Mouse (Mus musculus) skeletal muscle tissue, adult 2 months (tissue): ENCODE measurements around the gene Prkg1.
A peak's percentile ranks its signal among the peaks of the same experiment; 100 is the strongest.

Experiments
- DNase-seq: peaks from one replicate; pipeline ENCODE4 v3.0.0-alpha.2; 2012; ENCODE audit warnings: low read depth, low spot score

The Prkg1 gene

DNA sequence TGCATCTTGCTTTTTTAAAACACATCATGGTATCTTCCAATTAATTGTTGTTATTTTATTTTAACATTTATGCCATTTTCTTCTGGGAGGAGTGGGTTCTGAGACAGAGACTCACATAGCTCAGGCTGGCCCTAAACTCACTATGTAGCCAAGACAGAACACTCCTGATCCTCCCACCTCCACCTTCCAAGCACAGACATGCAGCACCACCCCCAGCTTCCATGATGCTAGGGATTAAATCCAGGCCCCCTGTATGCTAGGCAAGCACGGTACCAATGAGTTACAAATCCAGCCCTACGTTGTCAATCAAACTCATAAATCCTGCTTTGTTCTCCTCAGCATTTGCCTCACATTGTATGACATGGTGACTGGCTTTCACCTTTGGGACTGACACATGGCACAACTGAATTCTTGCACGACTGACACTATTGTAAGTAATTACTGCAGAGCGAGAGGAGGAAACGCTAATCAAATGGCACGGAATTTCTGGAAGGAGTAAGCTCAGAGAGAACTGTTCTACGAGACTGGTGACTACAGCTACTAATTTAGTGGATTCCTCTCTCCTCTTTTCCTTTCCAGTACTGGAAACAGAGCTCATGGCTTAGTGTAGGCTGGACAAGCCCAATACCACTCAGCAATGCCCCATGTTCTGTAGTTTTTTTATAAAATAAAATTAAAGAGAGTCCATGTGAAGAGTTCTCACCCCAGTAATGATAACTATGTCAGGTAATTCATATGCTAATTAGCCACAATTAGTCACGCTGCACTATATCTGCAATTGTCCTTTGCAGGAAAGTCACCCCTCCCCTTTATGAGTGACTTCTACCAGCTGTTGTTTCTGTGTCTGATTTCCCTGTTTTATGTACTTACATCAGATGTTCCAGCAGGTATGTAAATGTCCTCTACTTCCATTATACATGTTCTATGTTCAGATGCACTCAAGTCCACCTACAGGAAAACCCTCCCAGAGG, 133.6 kb downstream of the Prkg1 start:
- DNase-seq: no peak

DNA sequence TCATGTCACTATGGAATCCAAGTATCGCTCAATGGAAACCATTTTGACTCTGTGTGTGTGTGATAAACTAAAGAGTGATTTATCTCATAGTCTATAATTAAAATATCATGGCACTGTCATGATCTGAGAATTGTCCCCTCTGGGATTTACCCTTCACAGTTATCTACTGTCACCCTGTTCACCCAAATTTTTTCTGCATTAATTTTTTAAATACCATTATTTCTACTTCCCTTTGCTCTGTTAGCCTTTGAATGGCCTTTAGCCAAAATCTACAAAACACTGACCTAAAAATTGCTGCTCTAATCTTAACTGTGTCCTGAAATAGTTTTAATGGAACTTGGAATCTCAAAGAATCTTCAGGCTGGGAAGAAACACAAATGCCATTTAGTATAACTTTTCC, 143.1 kb downstream of the Prkg1 start:
- no peak for DNase-seq

DNA sequence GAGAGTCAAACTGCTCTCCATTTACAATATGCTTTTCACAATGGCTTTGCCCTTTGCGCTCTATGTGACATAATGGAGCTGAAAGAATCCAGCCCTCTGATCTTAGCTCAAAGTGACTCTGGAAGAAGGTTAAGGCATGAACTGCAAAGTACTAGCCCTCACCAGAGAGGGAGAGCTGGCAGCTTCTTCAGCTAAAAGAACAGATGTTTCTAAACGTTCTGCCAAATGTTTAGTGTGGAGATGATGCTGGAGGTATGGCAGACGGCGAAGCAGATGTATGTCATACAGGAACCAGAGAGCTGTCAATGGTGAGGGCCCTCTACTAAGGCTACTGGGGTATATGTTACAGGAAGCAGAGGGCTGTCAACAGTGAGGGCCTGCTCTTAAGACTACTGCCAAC, 148.0 kb downstream of the Prkg1 start:
- DNase-seq: no peak

DNA sequence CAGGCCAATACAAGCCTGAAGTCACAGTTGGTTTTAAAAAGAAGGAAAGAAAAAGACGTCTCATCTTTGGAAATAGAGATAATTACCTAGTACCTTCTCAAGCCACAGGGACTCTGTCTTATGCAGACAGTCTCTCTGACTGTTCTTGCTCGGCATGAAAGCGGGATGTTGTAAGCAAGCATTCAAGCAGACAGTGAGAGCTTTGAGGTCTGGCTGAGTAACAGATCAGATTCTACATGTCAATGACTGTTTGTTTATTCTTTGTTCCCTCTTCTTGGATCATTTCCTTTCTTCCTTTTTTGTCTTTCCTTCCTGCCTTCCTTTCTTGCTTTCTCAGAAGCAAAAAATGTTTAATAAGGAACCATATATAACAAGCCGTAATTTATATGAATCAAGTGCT, 148.7 kb downstream of the Prkg1 start:
- DNase-seq: no peak

DNA sequence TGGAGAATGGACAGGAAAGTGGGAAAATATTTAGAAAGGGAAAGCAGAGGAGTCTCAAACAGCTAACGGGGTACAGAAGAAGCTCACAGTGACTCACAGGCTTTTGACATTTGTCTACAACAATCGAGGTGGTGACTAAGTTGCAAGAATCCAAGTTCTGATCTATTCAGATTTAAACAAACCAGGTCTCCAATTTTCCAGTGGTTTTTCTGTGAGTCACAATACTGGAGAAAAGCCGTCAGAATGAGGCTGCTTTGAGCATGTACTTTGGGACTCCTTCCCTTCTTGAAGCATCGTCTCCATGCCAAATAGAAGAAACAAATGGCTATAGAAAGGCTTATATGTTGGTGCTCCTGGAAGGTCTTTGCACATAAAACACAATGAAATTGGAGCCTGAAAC, 151.7 kb downstream of the Prkg1 start:
- no peak for DNase-seq

DNA sequence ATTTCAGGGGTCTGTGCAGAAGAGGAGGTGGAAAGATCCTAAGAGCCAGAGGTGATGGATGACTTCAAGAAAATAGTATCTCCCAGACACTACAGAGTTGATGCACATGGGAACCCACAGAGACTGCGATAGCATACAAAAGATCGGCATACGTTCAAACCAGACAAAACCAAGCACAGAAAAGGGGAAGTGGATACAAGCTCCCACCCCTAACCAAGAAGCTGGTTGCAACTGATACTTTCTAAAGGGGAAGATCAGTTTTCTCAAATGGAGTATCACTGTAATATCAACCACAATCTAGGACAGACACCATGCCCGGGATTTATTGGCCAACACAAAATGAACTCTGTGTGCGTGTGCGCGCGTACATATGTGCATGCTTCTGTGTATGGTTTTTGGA, 162.3 kb downstream of the Prkg1 start:
- no peak for DNase-seq

DNA sequence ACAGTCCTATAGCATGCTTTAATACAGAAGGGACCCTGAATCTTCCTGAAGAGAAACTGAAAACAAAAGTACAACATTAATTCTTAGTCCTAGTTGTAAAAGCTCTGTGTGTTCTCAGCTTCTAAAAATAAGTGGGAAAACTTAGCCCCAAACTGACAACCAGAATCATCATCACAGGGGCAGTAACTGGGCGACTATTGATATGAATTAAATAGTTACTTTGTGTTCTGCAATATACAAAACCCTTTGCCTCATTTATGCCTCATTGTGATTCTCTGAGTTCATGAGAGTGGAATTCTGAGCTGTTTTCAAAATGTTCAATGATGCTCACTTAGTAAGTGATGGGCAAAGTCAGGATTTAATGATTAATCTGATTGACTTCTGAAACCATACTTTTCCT, 170.8 kb downstream of the Prkg1 start:
- no peak for DNase-seq

DNA sequence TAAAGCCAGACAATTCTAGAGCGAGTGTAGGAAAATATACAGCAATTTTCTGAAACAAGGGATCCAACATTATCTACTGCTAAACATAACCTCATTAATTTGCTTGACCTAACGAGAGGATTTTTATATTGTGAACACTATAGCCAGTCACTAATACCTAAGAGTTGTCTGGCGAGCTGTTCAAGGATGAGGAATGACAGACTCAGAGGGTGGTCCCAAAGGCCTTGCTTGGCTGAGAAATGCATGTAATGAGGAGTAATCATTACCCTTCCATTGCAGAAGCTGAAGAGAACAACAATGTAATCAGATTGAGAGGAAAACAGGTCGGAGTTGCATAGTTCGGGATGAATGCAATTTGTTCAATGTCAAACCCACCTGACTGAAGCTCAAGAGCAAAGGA, 174.1 kb downstream of the Prkg1 start:
- no peak for DNase-seq

DNA sequence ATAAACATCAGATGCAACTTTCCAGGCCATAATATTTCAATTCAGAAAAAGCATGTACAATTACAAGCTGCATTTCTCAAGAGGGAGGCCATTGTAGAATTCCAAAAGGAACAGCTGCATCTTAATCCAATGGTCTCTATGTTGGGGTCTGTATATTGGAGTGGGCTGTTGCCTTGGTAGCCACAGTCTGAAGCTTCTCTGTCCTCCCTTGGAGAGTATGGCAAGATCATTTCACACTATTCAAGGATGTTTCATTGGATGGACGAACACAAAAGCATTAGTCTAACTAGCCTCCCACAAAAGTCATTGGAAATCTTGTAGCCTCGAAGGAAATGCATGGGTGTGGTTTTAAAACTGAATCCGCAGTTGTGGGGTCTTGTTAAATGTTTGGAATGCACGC, 187.7 kb downstream of the Prkg1 start:
- no peak for DNase-seq

DNA sequence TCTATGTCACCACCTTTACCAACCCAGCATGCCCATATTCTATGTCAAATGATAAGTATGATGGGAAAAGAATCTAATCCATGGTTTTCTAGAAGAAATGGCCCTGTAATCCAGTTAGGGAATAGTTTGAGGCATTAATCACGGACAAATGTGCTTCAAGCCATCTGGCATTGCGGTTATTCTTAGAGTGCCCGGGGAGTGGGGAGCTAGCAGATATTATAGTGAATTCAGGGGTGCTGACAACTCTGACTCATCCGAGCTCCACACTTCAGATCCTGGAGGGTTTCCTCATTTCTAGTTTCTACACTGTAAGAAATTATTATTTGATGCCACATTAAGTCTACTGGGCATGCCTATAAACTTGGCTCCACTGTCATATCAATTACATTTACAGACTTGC, 200.5 kb downstream of the Prkg1 start:
- DNase-seq: no peak

DNA sequence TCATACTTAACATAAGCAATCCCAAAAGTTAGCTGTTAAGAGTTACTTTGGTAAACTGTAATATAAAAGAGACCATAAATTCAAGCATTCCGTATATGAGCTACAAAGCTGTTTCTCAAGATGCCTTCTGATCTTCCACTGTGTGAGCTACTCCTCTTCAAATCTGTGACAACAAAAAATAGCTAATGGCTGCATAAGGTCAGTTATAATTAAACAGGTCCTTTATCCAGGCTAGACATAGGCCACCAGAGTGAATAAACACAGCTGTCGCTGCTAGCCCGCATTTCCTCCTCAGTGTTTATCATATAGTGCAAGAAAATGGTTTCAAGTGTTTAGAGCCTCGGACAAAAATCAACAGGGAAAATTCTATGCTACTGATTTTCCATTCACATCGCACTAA, 218.8 kb downstream of the Prkg1 start:
- no peak for DNase-seq

DNA sequence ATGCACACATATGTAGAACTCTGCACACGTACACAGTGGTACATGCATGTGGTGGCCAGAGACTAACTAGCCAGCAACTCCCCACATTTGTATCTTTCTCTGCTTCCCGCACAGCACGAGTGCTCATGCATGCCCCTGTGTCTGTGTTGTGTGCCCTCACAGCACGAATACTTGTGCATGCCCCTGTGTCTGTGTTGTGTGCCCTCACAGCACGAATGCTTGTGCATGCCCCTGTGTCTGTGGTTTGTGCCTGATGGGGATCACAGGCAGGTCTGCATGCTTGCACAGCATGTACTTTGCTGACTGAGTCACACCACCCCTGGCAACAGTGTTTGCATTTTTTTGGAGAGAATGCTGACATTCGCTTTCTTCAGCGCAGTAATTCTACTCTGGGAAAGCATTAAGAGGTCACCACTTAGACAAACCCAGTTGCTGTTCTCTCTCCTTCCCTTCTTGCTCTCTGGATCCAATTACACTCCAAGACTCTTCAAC, 233.5 kb downstream of the Prkg1 start:
- peak; percentile 19 for DNase-seq

DNA sequence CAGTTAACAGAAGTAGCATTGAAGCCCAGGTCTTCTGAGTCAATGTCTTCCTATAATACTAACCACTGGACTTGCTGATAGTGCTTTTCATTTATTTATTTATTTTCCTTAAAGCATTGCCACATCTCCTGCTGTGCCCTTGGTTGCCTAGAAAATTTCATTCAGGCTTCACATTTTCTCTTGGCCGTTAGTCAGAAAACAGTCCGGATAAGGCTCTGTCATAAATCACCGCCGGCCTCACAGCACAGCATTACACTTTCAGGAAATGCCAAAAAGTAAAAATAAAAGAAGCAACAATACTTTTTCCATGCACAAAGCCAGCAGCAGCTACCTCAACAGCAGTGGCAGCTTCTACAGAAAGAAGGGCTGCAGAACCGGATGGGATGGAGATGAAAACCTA, 234.2 kb downstream of the Prkg1 start:
- DNase-seq: peak; percentile 2

DNA sequence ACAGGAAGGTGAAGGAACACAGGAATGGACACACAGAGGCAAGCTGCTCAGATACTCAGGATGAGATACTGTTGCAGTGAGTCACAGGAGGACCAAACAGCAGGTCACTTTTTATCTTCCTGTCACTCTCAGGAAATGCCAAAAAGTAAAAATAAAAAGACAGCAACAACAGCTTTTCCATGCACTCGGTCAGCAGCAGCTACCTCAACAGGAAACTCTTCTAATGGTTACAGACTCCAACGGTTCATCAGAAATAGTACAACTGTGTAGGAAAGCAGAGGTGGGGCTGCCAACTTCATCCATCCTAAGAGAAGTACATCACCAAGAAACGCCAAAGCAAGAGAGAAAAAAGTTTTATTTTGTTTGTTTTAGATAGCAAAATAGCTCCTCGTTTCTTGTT, 234.9 kb downstream of the Prkg1 start:
- no peak for DNase-seq

DNA sequence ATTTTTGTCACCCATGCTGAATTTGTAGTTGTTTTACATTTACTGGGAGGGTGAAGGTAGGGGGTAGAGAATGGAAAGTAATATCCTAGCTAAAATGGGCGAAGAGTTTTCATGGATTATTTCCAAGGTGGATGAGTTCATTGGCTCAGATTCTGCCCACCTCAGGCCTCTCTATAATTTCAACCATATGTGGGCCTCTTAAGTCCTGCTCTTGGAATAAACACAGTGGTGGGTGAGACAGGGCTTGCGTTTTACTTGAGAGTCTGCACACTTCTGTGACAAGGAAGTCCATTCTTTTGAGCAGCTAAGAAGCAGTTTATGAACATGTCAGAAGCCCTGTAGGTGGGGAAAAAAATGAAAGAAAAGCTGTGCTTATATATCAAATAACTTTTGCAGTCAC, 250.3 kb downstream of the Prkg1 start:
- no peak for DNase-seq

DNA sequence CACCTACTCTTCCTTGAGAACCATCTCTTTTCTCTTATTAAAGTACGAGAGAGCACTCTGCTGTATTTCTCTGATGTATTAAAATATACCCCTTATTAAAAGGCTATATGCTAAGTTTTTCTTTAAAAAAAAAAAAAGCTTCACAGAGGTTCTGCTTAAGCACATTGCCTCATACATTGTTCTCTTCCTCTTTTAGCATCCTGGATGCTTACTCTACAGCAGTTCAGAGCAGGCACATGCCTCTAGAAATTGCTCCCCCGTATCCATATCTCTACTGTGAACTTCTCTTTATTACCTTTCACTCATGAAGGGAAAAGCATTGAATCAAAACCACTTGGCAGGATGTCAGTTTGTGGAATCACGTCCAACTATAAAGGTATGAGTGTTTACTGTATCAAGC, 257.0 kb downstream of the Prkg1 start:
- DNase-seq: no peak

DNA sequence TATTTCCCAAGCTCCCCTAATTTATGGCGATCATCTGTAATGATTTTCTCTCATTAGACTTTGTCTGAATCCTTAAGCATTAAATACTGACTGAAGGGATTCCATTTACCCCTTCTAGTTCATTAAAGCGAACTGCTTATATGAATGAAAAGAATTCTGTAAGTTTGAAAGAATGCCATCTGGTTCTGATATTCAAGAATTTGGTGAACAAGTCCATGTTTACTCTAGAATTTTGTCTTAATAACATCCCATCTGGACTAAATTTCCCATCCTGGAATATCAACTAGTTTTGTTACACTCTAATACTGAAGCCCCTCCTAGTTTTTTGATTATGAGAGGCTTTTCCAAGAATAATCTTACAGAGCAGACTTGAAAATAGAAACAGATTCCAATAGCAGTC, 258.5 kb downstream of the Prkg1 start:
- no peak for DNase-seq

DNA sequence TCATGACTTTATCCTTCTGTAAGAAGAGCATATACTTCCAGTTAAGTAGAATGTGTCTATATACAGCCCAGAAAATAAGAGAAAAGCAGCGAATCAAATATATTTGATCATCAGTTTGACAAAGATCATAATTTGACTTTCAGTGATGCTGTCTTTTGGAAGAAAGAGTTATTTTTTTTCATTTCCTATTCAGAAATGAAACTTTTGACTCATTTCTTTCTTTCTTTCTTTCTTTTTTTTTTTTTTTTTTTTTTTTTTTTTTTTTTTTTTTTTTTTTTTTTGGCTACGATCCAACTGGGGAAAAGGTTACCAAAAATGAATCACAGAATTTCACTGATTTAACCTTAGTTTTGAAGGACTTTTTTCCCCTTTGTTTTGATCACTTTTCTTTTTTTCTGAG, 259.8 kb downstream of the Prkg1 start:
- no peak for DNase-seq

DNA sequence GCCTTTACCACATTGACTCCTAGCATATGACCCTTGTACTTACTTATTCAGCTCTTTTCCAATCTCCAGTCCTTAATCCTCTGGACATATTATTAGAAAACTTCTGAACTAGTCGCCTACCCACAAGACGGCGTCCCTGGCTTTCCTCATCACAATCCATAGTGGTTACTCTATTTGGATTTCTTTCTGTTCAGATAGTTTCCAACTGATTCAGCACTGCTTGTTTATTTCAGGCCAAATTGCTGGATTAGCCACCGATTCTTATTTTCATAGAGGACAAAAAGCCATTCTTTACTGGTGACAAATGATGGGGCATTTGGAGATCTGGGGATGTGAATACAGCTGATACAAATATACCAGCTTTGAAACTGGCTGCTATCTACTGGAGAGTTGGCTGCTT, 267.4 kb downstream of the Prkg1 start:
- no peak for DNase-seq

DNA sequence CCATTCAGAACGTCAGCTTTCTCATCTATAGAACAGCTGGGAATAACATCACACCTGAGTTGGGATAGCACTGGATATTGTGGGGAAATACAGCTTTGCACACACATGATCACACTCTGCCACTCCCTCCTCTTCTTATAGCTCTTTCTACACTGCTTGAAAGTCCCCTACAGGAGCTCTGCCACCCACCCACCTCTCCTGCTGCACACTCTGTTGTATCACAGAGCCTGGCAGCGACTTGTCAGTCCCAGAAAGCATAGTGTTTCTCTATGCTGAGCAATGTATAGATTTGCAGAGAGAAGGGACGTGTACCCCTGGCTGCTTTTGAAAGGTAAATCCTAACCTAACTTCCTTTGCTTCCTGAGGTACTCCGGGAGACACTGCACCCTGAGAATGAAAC, 275.2 kb downstream of the Prkg1 start:
- no peak for DNase-seq

DNA sequence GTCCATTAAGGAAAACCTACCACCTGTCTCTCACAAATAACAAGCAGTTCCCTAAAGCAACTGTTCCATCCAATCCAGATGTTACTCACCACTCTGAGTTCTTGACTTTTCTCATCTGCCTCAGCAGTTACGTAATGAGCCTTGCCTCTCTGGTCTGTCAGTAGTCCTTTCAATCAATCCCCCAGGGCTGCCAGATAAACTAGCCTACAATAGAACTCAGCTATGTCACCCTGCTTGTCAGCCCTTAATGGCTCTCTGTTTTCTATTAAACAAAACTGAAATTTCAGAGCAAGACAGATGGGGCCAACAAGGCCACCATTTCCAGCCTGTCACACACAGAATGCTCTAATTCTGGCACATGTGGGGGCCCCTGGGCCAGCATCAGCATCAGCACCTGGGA, 293.1 kb downstream of the Prkg1 start:
- DNase-seq: peak; percentile 8

DNA sequence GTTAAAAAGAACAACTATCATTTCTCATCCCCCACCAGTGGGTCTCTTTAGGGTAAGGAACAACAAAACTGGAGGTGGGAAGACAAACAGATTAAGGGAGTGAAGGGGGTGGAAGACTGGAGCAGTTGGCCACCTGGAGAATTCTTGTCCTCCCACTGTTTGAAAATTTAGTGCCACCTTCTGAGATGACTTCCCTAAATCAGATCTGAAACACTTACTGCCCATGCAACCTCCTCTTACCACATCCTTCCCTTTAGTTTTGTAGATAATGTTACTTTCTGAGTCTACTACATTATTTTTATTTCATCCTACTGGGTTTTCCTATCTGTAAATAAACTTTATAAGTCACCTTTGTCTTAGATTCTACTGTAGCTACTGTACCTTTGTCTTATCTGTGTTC, 304.6 kb downstream of the Prkg1 start:
- DNase-seq: no peak

DNA sequence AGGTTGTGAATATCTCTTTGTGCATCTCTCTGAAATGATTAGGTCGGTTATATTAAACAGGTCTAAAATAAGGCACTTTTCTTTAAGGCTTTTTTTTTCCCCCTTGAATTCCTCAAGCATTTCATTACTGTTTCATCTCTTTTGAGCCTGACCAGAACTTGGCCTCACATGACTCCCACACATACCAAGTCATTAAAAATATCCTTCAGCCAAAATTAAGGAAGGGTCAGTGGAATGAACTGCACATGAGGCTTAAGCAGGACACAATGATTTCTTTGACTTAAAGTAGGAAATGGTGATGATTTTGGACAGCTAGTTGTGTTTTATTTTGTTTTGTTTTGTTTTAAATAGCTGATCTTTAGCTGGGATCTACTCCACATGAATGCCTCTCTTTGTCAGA, 320.7 kb downstream of the Prkg1 start:
- no peak for DNase-seq

DNA sequence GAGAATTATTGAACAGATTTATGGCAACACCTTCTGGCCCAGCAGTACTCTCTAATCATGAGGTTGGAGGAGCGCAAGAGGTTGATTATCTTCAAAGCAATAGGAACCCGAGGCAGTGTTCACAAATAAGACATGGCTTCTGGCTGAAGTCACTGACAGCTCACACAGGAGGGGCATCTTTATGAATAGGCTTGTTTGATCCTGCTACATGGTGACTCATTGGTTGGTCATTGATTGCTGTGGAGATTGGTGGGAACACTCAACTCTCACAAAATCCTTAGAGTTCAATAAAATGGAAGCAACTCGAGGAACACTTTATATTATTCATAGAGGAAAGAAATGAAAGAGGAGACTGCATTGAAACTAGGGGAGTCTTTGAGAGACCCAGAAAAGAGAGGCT, 322.5 kb downstream of the Prkg1 start:
- DNase-seq: no peak
